Mouse (Mus musculus): ENCODE data around the gene Il5. TPM values are rescaled to one million over a fixed set of nuclear protein-coding genes. Genes with fewer than 3 reads are reported as not detected.

Il5 gene
- not detected in 2 replicates for polyA plus RNA-seq (2012; ENCODE audit: insufficient read depth, insufficient read length, missing spikeins)

- Histone ChIP-seq H3K4me1 (ENCODE audit: control insufficient read depth, insufficient read depth, insufficient read length, low read length) (no peaks in the 10 kb centered on the region), H3K27ac (replicated peaks; ENCODE audit: low read depth, low read length) (no peak within 1 kb of the TSS), H3K4me3 (ENCODE audit: insufficient read depth, low read depth, low read length) (no peak within 1 kb of the TSS)
Observed at GRCm38 (mm10) chr11:53720715-53721114, at the start of gene Il5. Gene Il5, plus strand, starts transcription at chr11:53720794.

- H3K4me3 ChIP-seq (ENCODE audit: insufficient read depth, low read depth, low read length), result no peak overlapping the region
- no peak overlapping the region for H3K27ac ChIP-seq (replicated peaks; ENCODE audit: low read depth, low read length)
- no peaks in the 10 kb centered on the region for H3K4me1 ChIP-seq (ENCODE audit: control insufficient read depth, insufficient read depth, insufficient read length, low read length)
Observed at GRCm38 (mm10) chr11:53671414-53671813, 49.2 kb upstream of the Il5 start.

GRCm38 (mm10) chr11:53680141-53680540 is 40.5 kb upstream of the Il5 start:
- no peaks in the 10 kb centered on the region for H3K4me1 ChIP-seq (ENCODE audit: control insufficient read depth, insufficient read depth, insufficient read length, low read length)
- H3K4me3 ChIP-seq (ENCODE audit: insufficient read depth, low read depth, low read length), result no peak overlapping the region
- H3K27ac ChIP-seq (replicated peaks; ENCODE audit: low read depth, low read length), result 0 out of 2 replicates have a peak overlapping the region, but pooled peaks have one; percentile 50

GRCm38 (mm10) chr11:53681686-53682085 is 38.9 kb upstream of the Il5 start:
- Histone ChIP-seq H3K27ac (replicated peaks; ENCODE audit: low read depth, low read length) (no peak overlapping the region), H3K4me3 (ENCODE audit: insufficient read depth, low read depth, low read length) (no peak overlapping the region), H3K4me1 (ENCODE audit: control insufficient read depth, insufficient read depth, insufficient read length, low read length) (no peaks in the 10 kb centered on the region)

GRCm38 (mm10) chr11:53682170-53682569 is 38.4 kb upstream of the Il5 start:
- Histone ChIP-seq H3K4me3 (ENCODE audit: insufficient read depth, low read depth, low read length) (no peak overlapping the region), H3K4me1 (ENCODE audit: control insufficient read depth, insufficient read depth, insufficient read length, low read length) (no peaks in the 10 kb centered on the region), H3K27ac (replicated peaks; ENCODE audit: low read depth, low read length) (no peak overlapping the region)

- Histone ChIP-seq H3K4me3 (ENCODE audit: insufficient read depth, low read depth, low read length) (no peak overlapping the region), H3K27ac (replicated peaks; ENCODE audit: low read depth, low read length) (no peak overlapping the region), H3K4me1 (ENCODE audit: control insufficient read depth, insufficient read depth, insufficient read length, low read length) (no peaks in the 10 kb centered on the region)
Observed at GRCm38 (mm10) chr11:53682994-53683530, 37.5 kb upstream of the Il5 start.

GRCm38 (mm10) chr11:53691979-53692378 is 28.6 kb upstream of the Il5 start:
- Histone ChIP-seq H3K4me3 (ENCODE audit: insufficient read depth, low read depth, low read length) (no peak overlapping the region), H3K27ac (replicated peaks; ENCODE audit: low read depth, low read length) (no peak overlapping the region), H3K4me1 (ENCODE audit: control insufficient read depth, insufficient read depth, insufficient read length, low read length) (no peaks in the 10 kb centered on the region)

GRCm38 (mm10) chr11:53698521-53698920 is 22.1 kb upstream of the Il5 start:
- H3K27ac ChIP-seq (replicated peaks; ENCODE audit: low read depth, low read length), result no peak overlapping the region
- no peaks in the 10 kb centered on the region for H3K4me1 ChIP-seq (ENCODE audit: control insufficient read depth, insufficient read depth, insufficient read length, low read length)
- no peak overlapping the region for H3K4me3 ChIP-seq (ENCODE audit: insufficient read depth, low read depth, low read length)

- no peak overlapping the region for H3K27ac ChIP-seq (replicated peaks; ENCODE audit: low read depth, low read length)
- H3K4me1 ChIP-seq (ENCODE audit: control insufficient read depth, insufficient read depth, insufficient read length, low read length), result no peaks in the 10 kb centered on the region
- H3K4me3 ChIP-seq (ENCODE audit: insufficient read depth, low read depth, low read length), result no peak overlapping the region
Observed at GRCm38 (mm10) chr11:53699351-53699750, 21.2 kb upstream of the Il5 start.

GRCm38 (mm10) chr11:53706236-53706933 is 14.2 kb upstream of the Il5 start:
- Histone ChIP-seq H3K4me3 (ENCODE audit: insufficient read depth, low read depth, low read length) (peak overlapping the region; percentile 84), H3K27ac (replicated peaks; ENCODE audit: low read depth, low read length) (peak overlapping the region; percentile 6; the same call in 1 of the 2 replicates)

GRCm38 (mm10) chr11:53706934-53707717 is 13.5 kb upstream of the Il5 start, which contains the start of gene Rad50:
Gene Rad50, minus strand, starts transcription at chr11:53707319.
- Histone ChIP-seq H3K4me3 (ENCODE audit: insufficient read depth, low read depth, low read length) (peak within 1 kb of the TSS; percentile 84), H3K4me1 (ENCODE audit: control insufficient read depth, insufficient read depth, insufficient read length, low read length) (no peaks in the 10 kb centered on the region), H3K27ac (replicated peaks; ENCODE audit: low read depth, low read length) (peak within 1 kb of the TSS; percentile 56)

More at GRCm38 (mm10) chr11:53706236-53706933, 14.2 kb upstream of the Il5 start:
- H3K4me1 ChIP-seq (ENCODE audit: control insufficient read depth, insufficient read depth, insufficient read length, low read length), result no peaks in the 10 kb centered on the region

GRCm38 (mm10) chr11:53707718-53708009 is 12.9 kb upstream of the Il5 start:
- no peak overlapping the region for H3K27ac ChIP-seq (replicated peaks; ENCODE audit: low read depth, low read length)
- no peaks in the 10 kb centered on the region for H3K4me1 ChIP-seq (ENCODE audit: control insufficient read depth, insufficient read depth, insufficient read length, low read length)
- peak overlapping the region; percentile 84 for H3K4me3 ChIP-seq (ENCODE audit: insufficient read depth, low read depth, low read length)

GRCm38 (mm10) chr11:53719701-53720100 is 893 bp upstream of the Il5 start:
- no peak overlapping the region for H3K4me3 ChIP-seq (ENCODE audit: insufficient read depth, low read depth, low read length)
- H3K4me1 ChIP-seq (ENCODE audit: control insufficient read depth, insufficient read depth, insufficient read length, low read length), result no peaks in the 10 kb centered on the region
- no peak overlapping the region for H3K27ac ChIP-seq (replicated peaks; ENCODE audit: low read depth, low read length)

GRCm38 (mm10) chr11:53731457-53731856 is 10.9 kb downstream of the Il5 start:
- Histone ChIP-seq H3K4me1 (ENCODE audit: control insufficient read depth, insufficient read depth, insufficient read length, low read length) (no peaks in the 10 kb centered on the region), H3K27ac (replicated peaks; ENCODE audit: low read depth, low read length) (no peak overlapping the region), H3K4me3 (ENCODE audit: insufficient read depth, low read depth, low read length) (no peak overlapping the region)

GRCm38 (mm10) chr11:53732244-53732643 is 11.7 kb downstream of the Il5 start:
- H3K27ac ChIP-seq (replicated peaks; ENCODE audit: low read depth, low read length), result no peak overlapping the region
- H3K4me3 ChIP-seq (ENCODE audit: insufficient read depth, low read depth, low read length), result no peak overlapping the region
- no peaks in the 10 kb centered on the region for H3K4me1 ChIP-seq (ENCODE audit: control insufficient read depth, insufficient read depth, insufficient read length, low read length)

Data from brown adipose tissue, adult 24 weeks (tissue).